Mouse (Mus musculus) Muller cell, postnatal 12 days (primary cell): ENCODE measurements around the gene Txnip.
A peak's percentile ranks its signal among the peaks of the same experiment; 100 is the strongest.
"Not testable (repeated sequence)": the region's sequence is repeated elsewhere in the genome, so short reads cannot be mapped to it uniquely, and the experiment has no call there.

Experiments
- DNase-seq: peaks from one replicate; pipeline ENCODE4 v3.0.0-alpha.2; 2015; ENCODE audit errors: inconsistent ontology term

The Txnip gene

GRCm38 (mm10) chr3:96557694-96558093 lies at the start of gene Txnip:
Gene Txnip (plus strand): TSS chr3:96557957.
- DNase-seq: peak; percentile 99

DNA sequence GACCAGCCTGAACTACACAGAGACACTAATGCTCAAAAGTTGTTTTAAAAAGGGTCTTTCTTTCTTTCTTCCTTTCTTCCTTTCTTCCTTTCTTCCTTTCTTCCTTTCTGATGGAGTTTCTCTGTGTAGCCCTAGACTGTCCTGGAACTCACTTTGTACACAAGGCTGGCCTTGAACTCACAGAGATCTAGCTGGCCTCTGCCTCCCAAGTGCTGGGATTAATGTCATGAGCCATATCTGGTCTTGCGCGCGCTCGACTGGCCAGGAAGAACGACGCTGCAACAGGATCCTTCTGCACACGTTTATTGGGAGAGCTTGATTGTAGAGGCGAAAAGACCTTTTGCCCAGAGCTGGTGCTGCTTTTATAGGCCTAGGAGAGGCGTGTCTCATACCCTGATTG lies 49.8 kb upstream of the Txnip start:
- not testable (repeated sequence) for DNase-seq

- no peak for DNase-seq
Observed at GRCm38 (mm10) chr3:96520171-96520570, 37.6 kb upstream of the Txnip start.

- no peak for DNase-seq
Observed at GRCm38 (mm10) chr3:96522149-96522548, 35.6 kb upstream of the Txnip start.

DNA sequence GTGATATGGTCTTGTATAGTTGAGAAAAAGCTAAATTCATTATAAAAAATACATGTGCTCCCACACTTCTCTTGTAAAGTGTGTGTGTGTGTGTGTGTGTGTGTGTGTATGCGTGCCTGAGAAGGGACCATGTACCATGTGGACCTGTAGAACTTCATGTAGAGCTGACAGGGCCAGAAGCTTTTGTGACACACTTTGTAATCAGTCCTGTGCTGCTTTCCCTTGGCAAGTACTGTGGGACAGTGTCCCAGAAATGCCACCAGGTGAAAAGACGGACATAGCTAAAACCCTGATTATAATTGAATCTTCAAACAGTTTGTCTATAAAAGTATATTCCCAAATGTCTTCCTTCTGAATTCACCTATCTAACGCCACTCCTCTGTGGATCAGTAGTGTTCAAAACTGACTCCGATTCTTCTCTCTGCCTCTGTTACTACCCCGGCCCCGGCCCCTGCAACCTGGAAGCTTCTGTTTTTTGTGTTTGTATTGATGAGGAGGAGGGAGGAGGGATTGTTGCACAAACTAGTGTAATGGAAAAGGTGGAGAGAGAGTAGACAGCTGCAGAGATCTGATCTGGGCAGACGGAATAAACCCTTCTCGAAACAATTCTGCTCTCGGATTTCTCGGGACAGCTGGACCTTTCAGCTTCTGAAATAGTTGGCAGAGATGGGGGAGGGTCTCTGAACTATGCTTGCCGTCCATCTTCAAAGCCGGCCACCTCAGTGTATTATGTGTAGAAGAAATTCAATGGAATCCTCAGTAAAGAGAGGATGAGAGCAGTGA lies 33.5 kb upstream of the Txnip start:
- DNase-seq: no peak

GRCm38 (mm10) chr3:96524914-96525313 lies 32.8 kb upstream of the Txnip start, which contains the start of gene Hfe2:
Gene Hfe2 (plus strand): TSS chr3:96525172.
- DNase-seq: no peak

GRCm38 (mm10) chr3:96526013-96526762 lies 31.6 kb upstream of the Txnip start:
- no peak for DNase-seq

GRCm38 (mm10) chr3:96526864-96527542 lies 30.8 kb upstream of the Txnip start:
- DNase-seq: peak; percentile 19

DNA sequence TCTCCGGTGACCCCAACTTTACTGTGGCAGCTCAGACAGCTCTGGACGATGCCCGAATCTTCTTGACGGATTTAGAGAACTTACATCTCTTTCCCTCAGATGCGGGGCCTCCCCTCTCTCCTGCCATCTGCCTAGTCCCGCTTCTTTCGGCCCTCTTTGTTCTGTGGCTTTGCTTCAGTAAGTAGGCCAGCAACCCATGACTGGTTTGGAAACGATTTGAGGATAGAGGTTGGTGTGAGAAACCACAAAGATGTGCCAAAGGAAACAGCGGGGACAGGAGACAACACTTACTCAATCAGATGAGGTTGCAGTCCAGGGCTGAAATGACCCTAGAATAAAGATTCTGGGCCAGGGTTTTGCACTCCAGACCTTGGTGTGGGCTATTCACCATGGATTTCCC lies 29.3 kb upstream of the Txnip start:
- peak; percentile 20 for DNase-seq

DNA sequence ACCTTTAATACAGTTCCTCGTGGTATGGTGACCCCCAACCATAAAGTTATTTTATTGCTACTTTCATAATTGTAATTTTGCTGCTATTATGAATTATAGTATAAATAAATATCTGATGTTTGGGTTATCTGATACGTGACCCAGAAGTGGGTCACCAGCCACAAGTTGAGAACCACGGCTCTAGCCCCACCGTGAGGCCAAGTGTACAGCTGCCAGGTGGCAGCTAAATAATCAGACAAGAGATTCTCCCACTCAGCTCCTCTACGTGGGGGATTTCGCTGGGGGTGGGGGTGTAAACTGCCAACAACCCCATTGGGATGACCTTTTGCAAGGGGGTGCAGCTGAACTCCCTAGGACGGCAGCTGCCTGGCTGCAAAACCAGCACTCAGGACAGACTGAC lies 25.7 kb upstream of the Txnip start:
- no peak for DNase-seq

DNA sequence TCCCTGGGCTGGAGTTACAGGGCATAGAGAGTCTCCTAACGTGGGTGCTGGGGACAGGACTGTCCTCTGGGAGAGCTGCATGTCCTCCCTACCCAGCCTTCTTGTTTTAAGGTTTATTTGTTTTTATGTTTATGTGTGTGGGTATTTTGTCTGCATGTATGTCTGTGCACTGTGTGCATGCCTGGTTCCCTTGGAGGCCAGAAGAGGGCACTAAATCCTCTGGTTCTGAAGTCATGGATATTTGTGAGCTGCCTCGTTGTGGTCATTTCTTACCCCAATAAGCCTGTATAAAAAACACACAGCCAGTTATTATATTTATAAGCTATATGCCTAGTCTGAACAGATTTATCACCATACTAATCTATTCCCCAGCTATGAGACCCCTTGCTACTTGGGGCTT lies 23.5 kb upstream of the Txnip start:
- no peak for DNase-seq

DNA sequence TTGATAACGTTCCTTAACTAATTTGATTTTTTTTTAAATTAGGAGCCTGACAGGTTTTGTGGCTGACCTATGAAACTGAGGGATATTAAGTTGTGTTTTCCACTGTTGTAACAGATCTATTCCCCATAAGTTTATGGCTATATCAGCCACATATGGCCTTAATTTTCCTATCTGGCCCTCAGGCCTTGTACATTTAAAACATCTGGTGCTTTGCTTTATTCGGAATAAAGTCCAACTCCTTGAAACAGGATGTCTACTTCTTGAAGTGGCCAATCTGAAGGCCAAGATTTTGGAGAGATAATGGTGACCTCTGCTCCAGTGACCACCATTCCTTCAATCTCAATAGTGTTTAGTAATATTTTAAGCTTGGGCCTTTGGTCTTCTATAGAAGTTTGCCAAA lies 18.4 kb upstream of the Txnip start:
- DNase-seq: no peak

GRCm38 (mm10) chr3:96540740-96541139 lies 17.0 kb upstream of the Txnip start:
- no peak for DNase-seq

- no peak for DNase-seq
Observed at GRCm38 (mm10) chr3:96541328-96542078, 16.3 kb upstream of the Txnip start.

- DNase-seq: no peak
Observed at GRCm38 (mm10) chr3:96542554-96542953, 15.2 kb upstream of the Txnip start.

GRCm38 (mm10) chr3:96543345-96543744 lies 14.4 kb upstream of the Txnip start:
- no peak for DNase-seq

GRCm38 (mm10) chr3:96545565-96545964 lies 12.2 kb upstream of the Txnip start:
- DNase-seq: no peak

DNA sequence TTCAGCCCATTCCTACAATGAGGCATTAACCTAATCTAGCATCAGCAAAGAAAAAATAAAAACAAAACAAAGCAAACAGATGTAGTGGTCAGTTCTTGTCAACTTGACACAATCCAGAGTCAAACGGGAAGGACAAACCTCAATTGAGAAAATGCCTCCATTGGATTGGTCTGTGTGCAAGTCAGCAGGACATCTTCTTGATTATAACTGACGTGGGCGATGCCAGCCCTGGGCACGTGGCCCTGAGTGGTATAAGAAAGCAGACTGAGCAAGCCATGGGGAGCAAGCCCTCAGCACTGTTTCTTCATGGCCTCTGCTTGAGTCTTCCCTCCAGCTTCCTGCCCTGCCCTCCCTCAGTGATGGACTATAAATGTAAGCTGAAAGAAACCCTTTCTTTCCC lies 10.9 kb upstream of the Txnip start:
- DNase-seq: no peak

DNA sequence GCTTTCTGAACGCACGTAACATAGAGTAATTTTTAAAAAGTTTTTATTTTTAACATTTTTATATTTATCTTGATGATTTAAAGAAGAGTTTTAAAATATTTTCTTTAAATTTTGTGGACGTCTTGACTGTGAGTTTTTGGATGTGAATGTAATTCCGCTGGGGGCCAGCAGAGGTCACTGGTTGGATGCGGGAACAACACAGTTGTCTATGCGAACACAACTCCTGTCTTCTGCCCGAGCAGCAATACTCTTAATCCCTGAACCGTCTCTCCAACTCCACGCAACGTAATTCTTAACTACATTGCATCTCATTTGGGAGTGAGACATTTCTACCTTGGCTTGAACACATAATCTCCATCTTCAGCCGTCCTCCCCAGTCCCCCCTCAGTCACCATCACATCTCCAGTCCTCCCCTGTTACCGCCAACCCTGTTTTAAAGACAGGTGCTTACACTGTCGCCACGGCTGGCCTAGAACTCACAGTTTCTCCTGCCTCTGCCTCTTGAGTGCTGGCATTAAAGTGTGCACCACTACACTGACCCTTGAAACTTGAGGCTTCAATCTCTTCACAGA lies 10.3 kb upstream of the Txnip start:
- DNase-seq: no peak

DNA sequence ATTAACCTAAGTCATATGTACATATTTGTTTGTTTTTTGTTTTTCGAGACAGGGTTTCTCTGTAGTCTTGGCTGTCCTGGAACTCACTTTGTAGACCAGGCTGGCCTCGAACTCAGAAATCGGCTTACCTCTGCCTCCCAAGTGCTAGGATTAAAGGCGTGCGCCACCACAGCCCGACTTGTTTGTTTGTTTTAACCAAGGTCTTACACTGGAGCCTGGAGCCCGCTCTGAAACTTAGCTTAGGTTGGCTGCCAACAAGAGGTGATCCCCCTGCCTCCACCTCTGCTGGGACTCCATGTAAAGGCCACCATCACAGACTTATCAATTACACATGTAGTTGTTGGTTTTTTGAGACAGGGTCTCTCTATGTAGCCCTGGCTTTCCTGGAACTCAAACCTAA lies 8.9 kb upstream of the Txnip start:
- no peak for DNase-seq

DNA sequence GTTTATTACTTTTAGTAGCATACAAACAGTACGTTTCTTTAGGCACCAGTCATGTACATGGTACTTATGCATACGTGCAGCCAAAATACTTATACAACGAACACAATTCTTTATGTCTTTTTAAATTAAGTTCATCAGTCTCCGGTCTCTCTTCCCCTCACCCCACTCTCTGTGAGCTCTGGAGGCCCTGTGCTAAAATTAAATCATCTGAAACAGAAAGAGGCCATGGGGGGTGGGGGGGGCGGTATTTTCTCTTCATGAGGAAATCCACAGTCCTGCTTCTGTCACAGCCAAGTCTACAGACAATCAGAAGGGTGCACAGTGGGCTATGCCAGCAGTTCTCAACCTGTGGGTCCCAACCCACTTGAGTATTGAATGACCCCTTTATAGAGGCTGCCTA lies 8.4 kb upstream of the Txnip start:
- no peak for DNase-seq
